Mouse (Mus musculus): ENCODE results near the gene Ifitm5. TPM values are rescaled to one million over a fixed set of nuclear protein-coding genes. Genes with fewer than 3 reads are reported as not detected.

The Ifitm5 gene
- polyA plus RNA-seq, 1 experiment = not detected

- TF ChIP-seq POLR2A (IDR thresholded peaks at IDR 0.05; ENCODE audit: borderline replicate concordance, insufficient read depth, low read length) (no peak), CTCF (IDR thresholded peaks at IDR 0.05; ENCODE audit: borderline replicate concordance, insufficient read depth, low read depth, low read length) (no peak)
- DNase-seq = no peak
- Histone ChIP-seq H3K4me3 (replicated peaks; ENCODE audit: insufficient read depth, low read depth, low read length) (no peak overlapping the region), H3K27me3 (ENCODE audit: control insufficient read depth, insufficient read depth, low read length) (no peaks in the 10 kb centered on the region), H3K27ac (ENCODE audit: insufficient read depth, low read length) (no peak overlapping the region), H3K4me1 (ENCODE audit: control insufficient read depth, insufficient read depth, low read length) (0 out of 2 replicates have a peak, but pooled peaks cover 2% of the 10 kb centered on the region)
- WGBS = 87% methylated on average over 2 of the region's 2 CpGs
Observed at GRCm38 (mm10) chr7:140905642-140906081, 44.4 kb downstream of the Ifitm5 start.

- TF ChIP-seq CTCF (IDR thresholded peaks at IDR 0.05; ENCODE audit: borderline replicate concordance, insufficient read depth, low read depth, low read length) (peak; percentile 99), POLR2A (IDR thresholded peaks at IDR 0.05; ENCODE audit: borderline replicate concordance, insufficient read depth, low read length) (no peak)
- no peak overlapping the region for H3K27ac ChIP-seq (ENCODE audit: insufficient read depth, low read length)
- DNase-seq = peak; percentile 65 to 81
- no peaks in the 10 kb centered on the region for H3K4me1 ChIP-seq (ENCODE audit: control insufficient read depth, insufficient read depth, low read length)
- 21% methylated on average over 13 of the region's 13 CpGs for WGBS
- no peak overlapping the region for H3K4me3 ChIP-seq (replicated peaks; ENCODE audit: insufficient read depth, low read depth, low read length)
- no peaks in the 10 kb centered on the region for H3K27me3 ChIP-seq (ENCODE audit: control insufficient read depth, insufficient read depth, low read length)
Observed at GRCm38 (mm10) chr7:140903212-140903611, 46.9 kb downstream of the Ifitm5 start.

GRCm38 (mm10) chr7:140902036-140902875 lies 47.8 kb downstream of the Ifitm5 start:
- no peak for DNase-seq
- H3K4me3 ChIP-seq (replicated peaks; ENCODE audit: insufficient read depth, low read depth, low read length) = no peak overlapping the region
- H3K4me1 ChIP-seq (ENCODE audit: control insufficient read depth, insufficient read depth, low read length) = no peaks in the 10 kb centered on the region
- TF ChIP-seq POLR2A (IDR thresholded peaks at IDR 0.05; ENCODE audit: borderline replicate concordance, insufficient read depth, low read length) (no peak), CTCF (IDR thresholded peaks at IDR 0.05; ENCODE audit: borderline replicate concordance, insufficient read depth, low read depth, low read length) (no peak)
- WGBS = 83% methylated on average over 15 of the region's 15 CpGs
- H3K27me3 ChIP-seq (ENCODE audit: control insufficient read depth, insufficient read depth, low read length) = no peaks in the 10 kb centered on the region
- no peak overlapping the region for H3K27ac ChIP-seq (ENCODE audit: insufficient read depth, low read length)

GRCm38 (mm10) chr7:140900220-140900619 lies 49.9 kb downstream of the Ifitm5 start, which contains the start of gene Cox8b:
Gene Cox8b (minus strand): TSS chr7:140900446.
- 8% methylated on average over 10 of the region's 10 CpGs for WGBS
- no peak for TF ChIP-seq CTCF (IDR thresholded peaks at IDR 0.05; ENCODE audit: borderline replicate concordance, insufficient read depth, low read depth, low read length)
- no peak for TF ChIP-seq POLR2A (IDR thresholded peaks at IDR 0.05; ENCODE audit: borderline replicate concordance, insufficient read depth, low read length)
- no peak for DNase-seq
- H3K27ac ChIP-seq (ENCODE audit: insufficient read depth, low read length) = no peak within 1 kb of the TSS
- no peaks in the 10 kb centered on the region for H3K27me3 ChIP-seq (ENCODE audit: control insufficient read depth, insufficient read depth, low read length)
- H3K4me1 ChIP-seq (ENCODE audit: control insufficient read depth, insufficient read depth, low read length) = no peaks in the 10 kb centered on the region
- H3K4me3 ChIP-seq (replicated peaks; ENCODE audit: insufficient read depth, low read depth, low read length) = no peak within 1 kb of the TSS

GRCm38 (mm10) chr7:140899121-140899520 lies 51.0 kb downstream of the Ifitm5 start:
- H3K27ac ChIP-seq (ENCODE audit: insufficient read depth, low read length) = no peak overlapping the region
- no peak for TF ChIP-seq CTCF (IDR thresholded peaks at IDR 0.05; ENCODE audit: borderline replicate concordance, insufficient read depth, low read depth, low read length)
- no peak for TF ChIP-seq POLR2A (IDR thresholded peaks at IDR 0.05; ENCODE audit: borderline replicate concordance, insufficient read depth, low read length)
- no peak for DNase-seq
- no peaks in the 10 kb centered on the region for H3K27me3 ChIP-seq (ENCODE audit: control insufficient read depth, insufficient read depth, low read length)
- no peaks in the 10 kb centered on the region for H3K4me1 ChIP-seq (ENCODE audit: control insufficient read depth, insufficient read depth, low read length)
- WGBS = 59% methylated on average over 3 of the region's 3 CpGs
- no peak overlapping the region for H3K4me3 ChIP-seq (replicated peaks; ENCODE audit: insufficient read depth, low read depth, low read length)

Other genes with a start within 250 kb of the Ifitm5 start
- gene Cyp2e1, start 186.6 kb downstream of the Ifitm5 start, polyA plus RNA-seq (2012; rRNA removed) = 0.18 and 0.25 TPM in 2 replicates
- gene Syce1, start 162.4 kb downstream of the Ifitm5 start, polyA plus RNA-seq (2012; rRNA removed) = 0.11 and 0.79 TPM in 2 replicates
- 13.2 and 14.5 TPM in 2 replicates for gene Zfp941, start 128.1 kb downstream of the Ifitm5 start, polyA plus RNA-seq (2012; rRNA removed)
- gene Urah, start 115.3 kb downstream of the Ifitm5 start, polyA plus RNA-seq (2012; rRNA removed) = 0.38 and 0.62 TPM in 2 replicates
- gene Scgb1c1, start 104.7 kb downstream of the Ifitm5 start, polyA plus RNA-seq (2012; rRNA removed) = not detected in 2 replicates
- 0.13 TPM in 1 of 2 replicates, not detected in the other for gene Odf3, start 102.5 kb downstream of the Ifitm5 start, polyA plus RNA-seq (2012; rRNA removed)
- gene Gm45785, start 94.0 kb downstream of the Ifitm5 start, polyA plus RNA-seq (2012; rRNA removed) = 0.15 and 0.25 TPM in 2 replicates
- gene Ric8a, start 93.3 kb downstream of the Ifitm5 start, polyA plus RNA-seq (2012; rRNA removed) = 71.1 and 74.7 TPM in 2 replicates
- 30.8 TPM in 2 replicates for gene Bet1l, start 92.7 kb downstream of the Ifitm5 start, polyA plus RNA-seq (2012; rRNA removed)
- 107 and 109 TPM in 2 replicates for gene Psmd13, start 68.3 kb downstream of the Ifitm5 start, polyA plus RNA-seq (2012; rRNA removed)
- 93.6 and 99.4 TPM in 2 replicates for gene Sirt3, start 68.0 kb downstream of the Ifitm5 start, polyA plus RNA-seq (2012; rRNA removed)
- gene Cox8b, start 49.8 kb downstream of the Ifitm5 start, polyA plus RNA-seq (2012; rRNA removed) = 4.9 and 7.9 TPM in 2 replicates
- gene Nlrp6, start 29.4 kb downstream of the Ifitm5 start, polyA plus RNA-seq (2012; rRNA removed) = 0.18 and 0.54 TPM in 2 replicates
- 5.6 and 6.6 TPM in 2 replicates for gene Pgghg, start 8.9 kb downstream of the Ifitm5 start, polyA plus RNA-seq (2012; rRNA removed)
- gene Gm45717, start 5.6 kb upstream of the Ifitm5 start, polyA plus RNA-seq (2012; rRNA removed) = not detected in 2 replicates
- gene Ifitm2, start 5.7 kb upstream of the Ifitm5 start, polyA plus RNA-seq (2012; rRNA removed) = 31.7 and 35.3 TPM in 2 replicates
- 19.9 and 20.0 TPM in 2 replicates for gene Ifitm1, start 16.9 kb upstream of the Ifitm5 start, polyA plus RNA-seq (2012; rRNA removed)
- 44.4 and 47.9 TPM in 2 replicates for gene Ifitm3, start 60.5 kb upstream of the Ifitm5 start, polyA plus RNA-seq (2012; rRNA removed)
- gene Ifitm6, start 67.6 kb upstream of the Ifitm5 start, polyA plus RNA-seq (2012; rRNA removed) = 0.56 and 0.87 TPM in 2 replicates
- not detected in 2 replicates for gene Gm17387, start 78.8 kb upstream of the Ifitm5 start, polyA plus RNA-seq (2012; rRNA removed)
- 79.0 and 90.6 TPM in 2 replicates for gene B4galnt4, start 110.8 kb upstream of the Ifitm5 start, polyA plus RNA-seq (2012; rRNA removed)
- gene Pkp3, start 127.9 kb upstream of the Ifitm5 start, polyA plus RNA-seq (2012; rRNA removed) = 9.6 and 11.2 TPM in 2 replicates
- gene Sigirr, start 150.3 kb upstream of the Ifitm5 start, polyA plus RNA-seq (2012; rRNA removed) = 2.8 and 4.1 TPM in 2 replicates
- 0.08 TPM in 1 of 2 replicates, not detected in the other for gene Ano9, start 167.5 kb upstream of the Ifitm5 start, polyA plus RNA-seq (2012; rRNA removed)
- 62.4 and 64.2 TPM in 2 replicates for gene Ptdss2, start 172.1 kb upstream of the Ifitm5 start, polyA plus RNA-seq (2012; rRNA removed)
- gene Rnh1, start 222.6 kb upstream of the Ifitm5 start, polyA plus RNA-seq (2012; rRNA removed) = 66.9 and 67.4 TPM in 2 replicates
- 169 and 186 TPM in 2 replicates for gene Hras, start 243.7 kb upstream of the Ifitm5 start, polyA plus RNA-seq (2012; rRNA removed)
- gene Lrrc56, start 243.9 kb upstream of the Ifitm5 start, polyA plus RNA-seq (2012; rRNA removed) = 5.6 and 6.3 TPM in 2 replicates